Comparison of ENCODE assay signal across 16 mouse cellular contexts in genomic region chr6:17546825-17547224, GRCm38 (mm10).
DNase-seq lines count a peak whose midpoint lies in the region; ATAC-seq lines count a peak whose summit lies in the region.
"Had no signal": no experiment of that assay in that cellular context is flagged by ENCODE, and none has a peak within 500 bp of the region (broad histone marks: within the 10 kb centered on the region; RNA-seq: fewer than 3 reads in every experiment).

No protein-coding gene starts in this region.

- H3K36me3 ChIP-seq in heart, embryonic 10.5 days, result no peaks in the 10 kb centered on the region
- no peaks in the 10 kb centered on the region for H3K36me3 ChIP-seq in kidney, embryonic 16.5 days (ENCODE audit: insufficient read depth, low read length)
- H3K36me3 ChIP-seq: limb, embryonic 15.5 days; neural tube, embryonic 13.5 days had no signal

- no peaks in the 10 kb centered on the region for H3K27me3 ChIP-seq in heart, embryonic 10.5 days (ENCODE audit: insufficient read depth, poor library complexity, severe bottlenecking)
- H3K27me3 ChIP-seq in kidney, embryonic 16.5 days (ENCODE audit: insufficient read depth, low read length), result no peaks in the 10 kb centered on the region
- H3K27me3 ChIP-seq: forebrain, embryonic 13.5 days; limb, embryonic 15.5 days; neural tube, embryonic 13.5 days had no signal

- no peak overlapping the region for H3K9ac ChIP-seq in kidney, embryonic 16.5 days (replicated peaks; ENCODE audit: low read length)
- H3K9ac ChIP-seq: forebrain, embryonic 13.5 days; limb, embryonic 15.5 days; neural tube, embryonic 13.5 days had no signal

- ATAC-seq in kidney, embryonic 16.5 days (ENCODE audit: low FRiP score, low TSS enrichment), result 0 out of 2 replicates have a peak, but pooled peaks have one; percentile 72
- ATAC-seq: CD4-positive, CD25-positive, alpha-beta regulatory T cell, adult 4 months; forebrain, embryonic 13.5 days; midbrain, embryonic 16.5 days had no signal

- H3K4me1 ChIP-seq in heart, embryonic 10.5 days, result peaks cover 15% of the 10 kb centered on the region
- peaks cover 15% of the 10 kb centered on the region for H3K4me1 ChIP-seq in kidney, embryonic 16.5 days (ENCODE audit: insufficient read depth, low read length)

- no peaks in the 10 kb centered on the region for H3K9me3 ChIP-seq in heart, embryonic 10.5 days
- H3K9me3 ChIP-seq in kidney, embryonic 16.5 days (ENCODE audit: low read length), result no peaks in the 10 kb centered on the region
- H3K9me3 ChIP-seq: forebrain, embryonic 13.5 days; limb, embryonic 15.5 days; neural tube, embryonic 13.5 days had no signal

- H3K4me2 ChIP-seq in kidney, embryonic 16.5 days (replicated peaks; ENCODE audit: low read depth, low read length), result no peak overlapping the region
- H3K4me2 ChIP-seq: forebrain, embryonic 13.5 days; limb, embryonic 15.5 days; neural tube, embryonic 13.5 days had no signal

- 0 out of 2 replicates have a peak overlapping the region, but pooled peaks have one; percentile 22 for H3K4me3 ChIP-seq in heart, embryonic 10.5 days
- H3K4me3 ChIP-seq in kidney, embryonic 16.5 days (ENCODE audit: low read length), result no peak overlapping the region
- H3K4me3 ChIP-seq: forebrain, embryonic 13.5 days; limb, embryonic 15.5 days; neural tube, embryonic 13.5 days had no signal

- H3K27ac ChIP-seq in heart, embryonic 10.5 days, result peak overlapping the region; percentile 85
- peak overlapping the region; percentile 63 for H3K27ac ChIP-seq in kidney, embryonic 16.5 days (ENCODE audit: low read length)
- H3K27ac ChIP-seq: forebrain, embryonic 13.5 days; limb, embryonic 15.5 days; neural tube, embryonic 13.5 days had no signal

- WGBS in heart, embryonic 10.5 days, result 30% methylated on average over 5 of the region's 5 CpGs
- 23% methylated on average over 5 of the region's 5 CpGs for WGBS in kidney, embryonic 16.5 days

- peak; percentile 27 for DNase-seq in kidney, adult 11 months
- no peak for DNase-seq in kidney, adult 18-20 months
- DNase-seq in adipocyte (ENCODE audit: low spot score), result peak; percentile 68
- DNase-seq in heart, embryonic 10.5 days (ENCODE audit: low spot score), result peak; percentile 79
- DNase-seq in right cerebral cortex, postnatal 25 days, result no peak
- DNase-seq in right cerebral cortex, adult 18-20 months, result no peak
- DNase-seq: cerebellum, adult 8-10 months; layer of hippocampus, postnatal 36 days; lung, postnatal 4 days; right cerebral cortex, postnatal 14 days had no signal

Comparison
In these comparisons a context has a peak if more than half of its experiments do, and no peak if none do; other contexts are left out.
1. DNase-seq: peak in kidney, adult 11 months (single experiment), adipocyte (single experiment) and heart, embryonic 10.5 days (single experiment); none in kidney, adult 18-20 months (single experiment), right cerebral cortex, postnatal 25 days (single experiment) and right cerebral cortex, adult 18-20 months (single experiment).